Mouse (Mus musculus): ENCODE measurements around the gene Dennd1c. TPM values are rescaled to one million over a fixed set of nuclear protein-coding genes. Genes with fewer than 3 reads are reported as not detected.
A peak's percentile ranks its signal among the peaks of the same experiment; 100 is the strongest.

The Dennd1c gene
- polyA plus RNA-seq (2016; fragmentation: Nextera tagmentation; extraction: Ambion mirVana), result 4.3 and 4.5 TPM in 2 replicates

DNA sequence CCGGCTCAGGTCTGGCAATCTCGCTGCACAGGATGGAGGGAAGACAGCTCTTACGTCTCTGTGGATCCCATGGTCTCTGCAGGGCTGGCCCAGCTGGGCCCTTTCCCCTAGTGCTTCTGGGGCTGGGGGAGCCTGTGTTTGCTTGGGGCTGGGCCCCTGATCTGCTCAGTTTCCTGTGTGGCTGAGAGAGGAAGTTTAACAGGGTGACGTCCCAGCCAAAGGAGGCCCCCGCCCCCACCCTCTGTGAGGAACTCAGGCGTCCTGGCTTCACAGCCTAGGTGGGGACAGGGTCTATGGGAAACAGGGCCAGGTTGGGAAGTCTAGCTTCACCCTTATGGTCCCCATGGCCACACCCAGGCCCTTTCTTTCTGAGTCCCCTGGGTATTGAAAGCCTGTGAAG is at the start of gene Dennd1c:
TSS of gene Dennd1c (minus strand) at position 179 of the 400 bp plus-strand sequence.
- H3K9ac ChIP-seq, result no peak within 1 kb of the TSS
- H3K27me3 ChIP-seq (replicated peaks), result no peaks in the 10 kb centered on the region
- no peak within 1 kb of the TSS for H3K4me3 ChIP-seq
- WGBS, result 62% methylated on average over 6 of the region's 6 CpGs
- no peak within 1 kb of the TSS for H3K27ac ChIP-seq
- ATAC-seq (ENCODE audit: low FRiP score, low read depth), result 0 out of 2 replicates have a peak, but pooled peaks have one; percentile 23
- H3K4me1 ChIP-seq, result no peaks in the 10 kb centered on the region
- no peaks in the 10 kb centered on the region for H3K9me3 ChIP-seq
- H3K36me3 ChIP-seq, result peaks cover 29% of the 10 kb centered on the region
- H3K4me2 ChIP-seq (replicated peaks), result no peak within 1 kb of the TSS

DNA sequence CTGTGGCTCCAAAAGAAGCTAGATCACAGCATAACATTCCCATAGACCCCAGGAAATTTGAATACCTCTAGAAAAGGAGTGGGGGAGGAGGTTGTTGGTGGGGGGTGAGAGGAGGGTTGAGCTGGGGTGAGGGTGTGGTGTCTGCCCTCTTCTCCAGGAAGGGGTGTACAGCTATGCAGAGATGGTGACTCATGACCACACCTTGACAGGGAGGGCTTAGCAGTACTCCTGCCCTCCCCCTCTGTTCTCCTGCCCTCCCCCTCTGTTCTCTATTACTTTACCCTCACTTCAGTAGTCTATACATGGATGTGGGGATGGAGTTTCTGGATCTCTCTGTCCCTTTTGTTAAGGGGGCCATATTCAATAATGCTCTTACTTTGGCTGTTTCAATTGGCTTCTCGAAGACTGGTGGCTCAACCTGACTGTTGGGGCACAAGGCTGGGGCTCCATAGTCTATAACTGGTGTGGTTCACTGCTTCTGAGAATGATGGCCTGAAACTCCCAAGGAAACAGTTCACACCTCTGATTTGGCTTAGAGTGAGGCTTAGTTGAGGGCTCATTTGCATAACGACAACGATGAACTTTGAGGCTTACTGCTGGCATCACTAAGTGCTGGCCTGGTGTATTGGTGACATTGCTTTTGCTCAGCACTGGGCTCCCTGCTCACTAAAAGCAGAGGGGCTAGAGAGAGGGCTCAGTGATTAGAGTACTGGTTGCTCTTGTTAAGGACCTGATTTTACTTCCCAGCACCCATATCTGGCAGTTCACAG is 47.7 kb upstream of the Dennd1c start:
- Histone ChIP-seq H3K4me2 (replicated peaks) (no peak overlapping the region), H3K9ac (no peak overlapping the region), H3K36me3 (no peaks in the 10 kb centered on the region), H3K4me3 (no peak overlapping the region), H3K4me1 (no peaks in the 10 kb centered on the region), H3K27ac (no peak overlapping the region), H3K27me3 (replicated peaks) (no peaks in the 10 kb centered on the region), H3K9me3 (no peaks in the 10 kb centered on the region)
- WGBS, result 67% methylated on average over 3 of the region's 3 CpGs
- no peak for ATAC-seq (ENCODE audit: low FRiP score, low read depth)

DNA sequence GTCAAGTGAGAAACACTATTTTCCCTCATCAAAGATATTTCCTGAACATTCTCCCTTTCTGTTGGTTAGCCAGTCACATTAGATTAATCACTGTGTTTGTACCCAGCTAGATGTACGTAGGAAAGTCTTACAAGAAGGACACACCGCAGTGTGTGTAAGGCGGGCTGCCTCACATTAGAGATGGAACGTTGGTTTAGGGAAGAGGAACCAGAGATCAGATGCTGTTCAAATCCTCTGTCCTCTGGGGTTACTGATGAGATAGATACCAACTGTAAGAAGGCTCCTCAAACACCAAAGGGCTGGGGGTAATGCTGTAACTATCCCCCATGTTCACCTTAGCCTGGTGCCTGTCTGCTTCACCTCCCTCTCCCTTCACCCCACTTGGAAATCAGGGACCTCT is 46.5 kb upstream of the Dennd1c start:
- 89% methylated on average over 4 of the region's 4 CpGs for WGBS
- H3K4me2 ChIP-seq (replicated peaks), result no peak overlapping the region
- H3K4me1 ChIP-seq, result no peaks in the 10 kb centered on the region
- H3K4me3 ChIP-seq, result no peak overlapping the region
- no peaks in the 10 kb centered on the region for H3K9me3 ChIP-seq
- no peaks in the 10 kb centered on the region for H3K27me3 ChIP-seq (replicated peaks)
- no peak for ATAC-seq (ENCODE audit: low FRiP score, low read depth)
- H3K36me3 ChIP-seq, result no peaks in the 10 kb centered on the region
- H3K27ac ChIP-seq, result no peak overlapping the region
- H3K9ac ChIP-seq, result no peak overlapping the region

DNA sequence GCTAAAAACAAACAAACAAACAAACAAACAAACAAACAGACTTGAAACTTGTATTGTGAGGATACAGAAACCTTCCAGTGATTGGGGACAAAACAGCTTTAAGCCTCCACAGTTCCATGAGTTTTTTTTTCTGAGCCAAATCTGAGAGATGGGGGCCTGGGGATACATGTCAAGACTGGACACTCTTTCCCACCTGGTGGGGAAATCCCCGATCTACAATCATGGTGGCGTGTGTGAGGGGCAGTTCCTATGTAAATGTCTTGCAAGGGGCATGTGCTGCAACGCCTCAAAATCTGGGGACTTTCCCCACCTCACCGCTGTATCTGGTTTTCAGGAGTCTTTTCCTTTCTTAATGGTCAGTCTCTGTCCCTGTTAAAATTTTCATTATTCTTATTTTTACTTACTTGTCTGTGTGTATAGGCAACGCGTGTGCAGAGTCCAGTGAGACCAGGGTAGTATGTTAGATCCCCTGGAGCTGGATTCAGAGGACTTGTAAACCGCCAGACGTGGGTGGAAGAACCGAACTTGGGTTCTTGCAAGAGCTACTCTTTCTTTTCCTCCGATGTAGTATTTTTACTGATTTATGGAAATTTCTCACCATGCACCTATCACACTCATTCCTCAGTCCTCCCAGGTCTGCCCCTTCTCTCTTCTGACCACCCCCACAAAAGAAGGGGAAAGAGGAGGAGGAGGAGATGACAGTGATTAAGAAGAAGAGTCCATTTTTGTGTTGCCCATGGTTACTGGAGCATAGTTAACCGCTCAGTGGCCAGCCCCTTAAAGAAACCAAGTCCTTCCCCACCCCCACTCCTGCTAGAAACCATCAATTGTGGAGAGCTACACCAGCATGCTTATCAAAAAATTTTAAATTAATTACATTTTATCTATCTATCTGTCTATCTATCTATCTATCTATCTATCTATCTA is 45.1 kb upstream of the Dennd1c start:
- H3K4me2 ChIP-seq (replicated peaks), result no peak overlapping the region
- H3K4me1 ChIP-seq, result no peaks in the 10 kb centered on the region
- H3K4me3 ChIP-seq, result no peak overlapping the region
- H3K36me3 ChIP-seq, result no peaks in the 10 kb centered on the region
- 86% methylated on average over 11 of the region's 11 CpGs for WGBS
- H3K9me3 ChIP-seq, result no peaks in the 10 kb centered on the region
- H3K27me3 ChIP-seq (replicated peaks), result no peaks in the 10 kb centered on the region
- ATAC-seq (ENCODE audit: low FRiP score, low read depth), result no peak
- no peak overlapping the region for H3K27ac ChIP-seq
- no peak overlapping the region for H3K9ac ChIP-seq

DNA sequence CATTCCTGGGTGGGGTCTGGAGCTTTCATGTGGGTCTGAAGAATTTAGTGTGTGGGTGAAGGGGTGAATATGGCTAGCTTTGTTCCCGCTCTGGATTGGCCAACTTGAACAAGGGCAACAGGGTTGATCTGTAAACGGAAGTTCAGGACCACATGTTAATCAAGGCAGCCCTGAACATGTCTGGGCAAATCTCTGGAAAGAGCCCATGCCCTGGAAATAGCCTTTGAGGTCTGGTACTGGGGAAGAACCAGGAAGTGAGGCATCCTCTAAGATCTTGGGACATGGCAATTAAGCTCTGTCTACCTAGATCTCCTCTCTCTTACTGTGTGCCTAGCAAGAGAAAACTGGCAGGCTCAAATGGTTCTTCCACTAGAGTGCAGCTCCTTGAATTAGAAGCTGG is 43.5 kb upstream of the Dennd1c start:
- no peak overlapping the region for H3K27ac ChIP-seq
- WGBS, result 95% methylated on average over 2 of the region's 2 CpGs

DNA sequence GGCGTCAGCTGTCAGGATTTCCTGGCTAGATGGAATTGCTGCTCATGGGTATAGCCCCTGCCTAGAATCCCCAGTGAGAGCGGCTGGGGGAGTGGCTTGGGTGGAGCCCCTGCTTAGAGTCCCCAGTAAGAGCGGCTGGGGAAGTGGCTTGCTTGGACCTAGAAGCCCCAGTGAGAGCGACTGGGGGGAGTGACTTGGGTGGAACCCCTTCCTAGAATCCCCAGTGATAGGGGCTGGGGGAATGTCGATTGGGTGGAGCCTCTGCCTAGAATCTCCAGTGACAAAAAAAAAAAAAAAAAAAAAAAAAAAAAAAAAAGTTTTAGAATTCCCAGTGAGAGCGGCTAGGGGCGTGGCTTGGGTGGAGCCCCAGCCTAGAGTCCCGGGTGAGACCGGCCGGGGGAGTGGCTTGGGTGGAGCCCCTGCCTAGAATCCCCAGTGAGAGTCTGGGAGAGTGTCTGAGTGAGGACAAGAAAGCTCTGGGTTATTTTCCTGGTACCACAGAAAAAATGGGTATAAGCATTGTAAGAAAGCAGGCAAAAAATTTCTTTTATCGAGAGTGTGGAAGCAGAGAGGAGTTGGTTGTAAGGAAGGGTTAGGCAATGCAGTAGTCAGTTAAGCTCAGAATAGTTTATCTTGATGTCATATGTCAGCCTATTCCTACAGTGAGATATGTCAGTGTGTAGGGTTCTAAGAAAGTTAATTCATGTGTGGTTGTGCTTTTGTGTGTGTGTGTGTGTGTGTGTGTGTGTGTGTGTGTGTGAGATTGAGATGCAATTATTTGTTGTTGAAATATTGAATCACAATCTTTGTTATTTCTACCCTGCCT is 40.4 kb upstream of the Dennd1c start:
- Histone ChIP-seq H3K36me3 (no peaks in the 10 kb centered on the region), H3K4me2 (replicated peaks) (peak overlapping the region; percentile 24; the same call in 1 of the 2 replicates), H3K27ac (no peak overlapping the region), H3K4me1 (no peaks in the 10 kb centered on the region), H3K4me3 (no peak overlapping the region), H3K27me3 (replicated peaks) (no peaks in the 10 kb centered on the region), H3K9ac (no peak overlapping the region), H3K9me3 (no peaks in the 10 kb centered on the region)
- ATAC-seq (ENCODE audit: low FRiP score, low read depth), result peak; percentile 85
- WGBS, result 3% methylated on average over 11 of the region's 11 CpGs

More for the DNA sequence above, 43.5 kb upstream of the Dennd1c start:
- Histone ChIP-seq H3K4me2 (replicated peaks) (no peak overlapping the region), H3K9me3 (no peaks in the 10 kb centered on the region), H3K36me3 (no peaks in the 10 kb centered on the region), H3K9ac (no peak overlapping the region), H3K4me3 (no peak overlapping the region), H3K27me3 (replicated peaks) (no peaks in the 10 kb centered on the region), H3K4me1 (no peaks in the 10 kb centered on the region)
- ATAC-seq (ENCODE audit: low FRiP score, low read depth), result no peak

DNA sequence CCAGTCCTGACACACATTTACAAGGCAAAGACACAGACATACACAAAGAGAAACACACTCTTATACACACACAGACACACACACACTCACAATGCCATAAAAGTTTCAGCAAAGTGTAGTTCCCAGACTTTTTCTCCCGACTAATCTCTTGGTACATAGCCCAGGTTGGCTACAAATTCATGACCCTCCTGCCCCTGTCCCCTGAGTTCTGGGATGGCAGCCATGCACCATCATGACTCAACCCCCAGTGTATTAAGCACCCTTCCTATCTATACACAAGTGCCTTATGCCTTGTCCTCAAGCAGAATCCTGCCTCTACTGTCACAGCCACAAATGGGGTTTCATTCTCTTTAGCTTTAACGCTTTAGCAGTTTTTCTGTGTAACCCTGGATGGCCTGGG is 38.5 kb upstream of the Dennd1c start:
- H3K9me3 ChIP-seq, result no peaks in the 10 kb centered on the region
- no peaks in the 10 kb centered on the region for H3K27me3 ChIP-seq (replicated peaks)
- 78% methylated on average over 2 of the region's 2 CpGs for WGBS
- H3K9ac ChIP-seq, result no peak overlapping the region
- no peak overlapping the region for H3K27ac ChIP-seq
- H3K4me1 ChIP-seq, result no peaks in the 10 kb centered on the region
- no peak for ATAC-seq (ENCODE audit: low FRiP score, low read depth)
- H3K36me3 ChIP-seq, result no peaks in the 10 kb centered on the region
- H3K4me3 ChIP-seq, result no peak overlapping the region
- no peak overlapping the region for H3K4me2 ChIP-seq (replicated peaks)

DNA sequence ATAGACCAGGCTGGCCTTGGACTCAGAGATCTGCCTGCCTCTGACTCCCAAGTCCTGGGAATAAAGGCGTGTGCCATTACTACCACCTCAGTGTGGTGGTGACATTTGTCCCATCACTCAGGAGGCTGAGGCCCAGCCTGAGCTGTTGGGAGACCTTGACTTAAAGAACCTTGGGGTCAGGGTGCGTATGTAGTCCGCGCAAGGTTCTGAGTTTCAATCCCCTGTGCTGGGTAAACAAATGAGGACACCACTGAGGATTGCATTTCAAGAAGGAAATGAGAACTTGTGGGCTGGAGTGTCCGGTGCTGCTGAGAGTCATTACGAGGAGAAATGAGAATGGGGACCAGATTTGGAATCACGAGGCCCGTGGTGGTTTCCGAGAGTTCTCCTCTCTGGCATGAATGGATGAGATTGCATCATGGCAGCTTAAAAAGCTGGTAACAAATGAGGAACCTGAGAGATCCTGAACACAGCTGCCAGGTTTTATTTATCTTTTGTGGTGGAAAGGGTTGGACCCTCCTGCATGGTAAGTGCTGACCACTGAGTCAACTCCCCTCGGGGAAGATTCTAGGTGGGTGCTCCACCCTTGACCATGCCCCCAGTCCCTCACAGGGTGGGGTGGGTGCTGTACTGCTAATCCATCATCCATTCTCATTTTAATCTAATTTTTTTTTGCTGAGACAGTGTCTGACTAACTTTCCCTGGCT is 34.6 kb upstream of the Dennd1c start:
- WGBS, result 91% methylated on average over 10 of the region's 10 CpGs
- Histone ChIP-seq H3K9ac (no peak overlapping the region), H3K36me3 (no peaks in the 10 kb centered on the region), H3K9me3 (no peaks in the 10 kb centered on the region), H3K27ac (no peak overlapping the region), H3K4me2 (replicated peaks) (no peak overlapping the region), H3K27me3 (replicated peaks) (no peaks in the 10 kb centered on the region), H3K4me3 (no peak overlapping the region), H3K4me1 (no peaks in the 10 kb centered on the region)
- ATAC-seq (ENCODE audit: low FRiP score, low read depth), result no peak

DNA sequence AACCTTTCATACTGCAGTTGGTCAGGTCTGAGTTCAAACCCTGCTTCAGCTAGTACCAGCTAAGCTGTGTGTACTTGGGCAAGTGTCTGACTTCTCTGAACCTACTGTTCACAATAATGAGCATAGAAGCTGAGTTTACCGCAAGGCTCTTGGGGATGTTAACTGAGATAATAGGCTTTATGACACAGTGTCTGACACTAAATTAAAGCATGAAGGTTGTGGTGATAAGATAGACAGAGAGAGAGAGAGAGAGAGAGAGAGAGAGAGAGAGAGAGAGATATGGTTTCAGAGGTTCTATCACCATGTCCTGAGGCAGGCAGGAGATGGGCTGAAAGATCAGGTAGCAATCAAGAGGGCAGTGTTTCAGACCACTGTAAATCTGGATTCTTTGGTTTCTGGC is 31.7 kb upstream of the Dennd1c start:
- no peak overlapping the region for H3K9ac ChIP-seq
- no peak overlapping the region for H3K4me2 ChIP-seq (replicated peaks)
- WGBS, result 89% methylated on average over 1 of the region's 1 CpGs
- H3K27ac ChIP-seq, result no peak overlapping the region
- H3K36me3 ChIP-seq, result no peaks in the 10 kb centered on the region
- H3K27me3 ChIP-seq (replicated peaks), result no peaks in the 10 kb centered on the region
- H3K9me3 ChIP-seq, result no peaks in the 10 kb centered on the region
- H3K4me3 ChIP-seq, result no peak overlapping the region
- ATAC-seq (ENCODE audit: low FRiP score, low read depth), result no peak
- peaks cover 15% of the 10 kb centered on the region for H3K4me1 ChIP-seq

DNA sequence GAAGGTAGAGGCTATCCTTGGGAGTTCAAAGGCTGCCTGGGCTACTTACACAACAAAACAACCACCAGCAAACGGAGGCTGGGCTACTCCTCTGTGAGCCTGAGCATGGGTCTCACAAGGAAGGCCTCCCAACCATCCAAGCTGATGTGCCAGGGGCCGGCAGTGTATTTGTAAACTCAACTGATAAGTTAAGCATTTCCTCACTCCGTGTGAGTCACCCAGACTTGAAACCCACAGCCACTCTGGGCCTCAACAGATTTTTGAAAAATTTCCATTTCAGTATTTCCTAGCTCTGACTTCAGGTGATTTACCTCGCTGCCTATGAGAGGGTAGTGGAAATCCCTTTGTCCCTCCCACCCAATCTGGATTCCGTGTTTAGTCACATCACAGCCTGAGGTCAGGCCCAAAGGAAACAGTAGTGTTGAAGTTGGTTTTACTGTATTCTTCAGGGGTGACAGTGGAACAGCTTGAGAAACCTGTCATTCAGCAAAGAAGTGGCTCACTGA is 30.4 kb upstream of the Dennd1c start:
- 54% methylated on average over 5 of the region's 5 CpGs for WGBS
- no peak overlapping the region for H3K27ac ChIP-seq
- H3K27me3 ChIP-seq (replicated peaks), result no peaks in the 10 kb centered on the region
- no peaks in the 10 kb centered on the region for H3K9me3 ChIP-seq
- H3K4me2 ChIP-seq (replicated peaks), result no peak overlapping the region
- H3K9ac ChIP-seq, result no peak overlapping the region
- ATAC-seq (ENCODE audit: low FRiP score, low read depth), result no peak
- peaks cover 22% of the 10 kb centered on the region for H3K4me1 ChIP-seq
- no peak overlapping the region for H3K4me3 ChIP-seq
- no peaks in the 10 kb centered on the region for H3K36me3 ChIP-seq

DNA sequence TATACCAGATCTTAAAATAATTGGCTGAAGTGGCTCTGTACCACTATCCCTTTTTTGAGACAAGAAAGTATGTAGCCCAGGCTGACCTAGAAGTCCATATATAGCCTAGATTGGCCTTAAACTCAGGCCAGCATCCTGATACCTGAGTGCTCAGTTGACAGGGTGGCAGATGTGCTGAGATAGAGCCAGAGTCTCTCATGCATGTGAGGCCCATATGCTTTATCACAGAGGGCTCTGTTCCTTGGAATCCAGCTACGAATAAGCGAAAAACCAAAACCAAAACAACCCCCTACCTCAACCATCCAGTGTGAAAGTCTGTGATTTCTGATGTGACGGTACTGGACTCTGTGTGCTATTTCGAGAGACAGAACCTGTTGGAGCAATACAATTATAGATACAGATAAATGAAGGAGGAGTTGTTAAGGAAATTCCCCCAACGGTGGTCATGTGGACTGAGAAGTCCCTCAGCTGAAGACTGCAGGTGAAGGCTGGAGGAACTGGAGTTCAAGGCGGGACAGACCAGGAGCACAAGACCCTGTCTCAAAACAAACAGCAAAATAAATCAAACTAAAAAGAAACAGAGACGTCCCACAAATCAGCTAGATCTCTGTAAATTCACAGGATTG is 29.8 kb upstream of the Dennd1c start:
- WGBS, result 80% methylated on average over 7 of the region's 7 CpGs
- Histone ChIP-seq H3K9ac (no peak overlapping the region), H3K4me3 (no peak overlapping the region), H3K9me3 (no peaks in the 10 kb centered on the region), H3K4me1 (peaks cover 22% of the 10 kb centered on the region), H3K36me3 (no peaks in the 10 kb centered on the region), H3K27me3 (replicated peaks) (no peaks in the 10 kb centered on the region), H3K27ac (no peak overlapping the region), H3K4me2 (replicated peaks) (no peak overlapping the region)
- ATAC-seq (ENCODE audit: low FRiP score, low read depth), result no peak
